Mouse (Mus musculus): ENCODE results near the gene Rin1.

- no peak for TF ChIP-seq CTCF (IDR thresholded peaks at IDR 0.05; ENCODE audit: extremely low read depth, insufficient read depth, insufficient read length, insufficient replicate concordance)
- TF ChIP-seq POLR2A (IDR thresholded peaks at IDR 0.05; ENCODE audit: low read depth, low read length): no peak
Measured at GRCm38 (mm10) chr19:5084834-5085144, 34.5 kb downstream of the Rin1 start.

All from spleen, adult 2 months (tissue).